Mouse (Mus musculus): Measurements from ENCODE around the gene Itga7.
"Not testable (repeated sequence)": the region's sequence is repeated elsewhere in the genome, so short reads cannot be mapped to it uniquely, and the experiment has no call there.

Gene Itga7

DNA sequence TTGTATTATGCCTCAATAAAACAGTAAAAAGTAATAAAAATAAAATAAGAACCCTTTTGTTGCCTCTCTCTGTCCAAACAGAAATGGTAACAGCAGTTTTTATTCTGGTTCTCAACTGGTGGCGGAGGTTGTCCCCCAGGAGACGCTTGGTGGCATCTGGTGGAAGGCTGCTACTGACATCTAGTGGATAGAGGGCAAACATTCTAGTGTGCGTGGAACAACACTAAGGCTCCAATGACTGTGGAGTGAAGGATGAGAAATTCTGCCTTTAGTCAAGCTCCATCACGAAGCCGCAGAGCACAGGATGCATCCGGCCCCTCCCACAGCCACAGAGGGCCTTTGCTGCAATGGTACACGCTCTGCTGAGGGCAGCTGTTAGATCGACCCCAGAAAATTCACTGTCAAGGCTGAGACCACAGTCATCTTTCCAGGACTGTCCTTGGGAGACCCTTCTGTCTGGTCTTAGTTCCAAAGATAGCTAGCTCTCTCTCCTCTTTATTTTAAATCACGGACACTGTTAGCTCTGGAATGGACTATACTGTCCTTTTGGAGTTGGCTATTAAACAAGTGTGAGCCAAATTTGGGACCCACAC, 44.0 kb downstream of the Itga7 start:
- in situ Hi-C loops (cut with MboI; ENCODE audit: low sequenced_read_pairs): no loop called here

GRCm38 (mm10) chr10:128980644-128981365, 47.2 kb downstream of the Itga7 start:
- in situ Hi-C loops (cut with MboI; ENCODE audit: low sequenced_read_pairs): no loop called here

DNA sequence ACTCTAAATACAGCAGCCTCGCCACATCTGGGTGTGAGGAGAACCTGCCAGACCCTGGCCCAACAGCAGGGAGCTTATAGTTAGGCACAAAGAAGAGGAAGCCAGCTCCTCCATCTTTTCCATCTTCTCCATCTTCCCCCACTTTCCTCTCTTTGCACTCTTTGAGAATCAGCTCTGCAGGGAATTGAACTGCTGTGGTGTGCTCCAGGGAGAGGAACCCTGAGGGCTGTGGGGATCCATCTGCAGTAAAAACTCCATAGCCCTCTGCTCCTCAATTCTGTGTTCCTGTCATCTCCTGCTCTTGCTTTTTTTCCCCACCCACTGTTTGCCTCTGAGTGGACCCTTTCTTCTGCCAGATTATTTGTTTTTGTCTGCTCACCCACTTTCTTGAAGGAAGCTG, 55.5 kb downstream of the Itga7 start, which contains the start of gene Olfr9:
Gene Olfr9, plus strand, starts transcription at position 301 of the 400 bp plus-strand sequence.
- in situ Hi-C loops (cut with MboI; ENCODE audit: low sequenced_read_pairs): not testable (repeated sequence)

GRCm38 (mm10) chr10:128990129-128990850, 56.7 kb downstream of the Itga7 start:
- in situ Hi-C loops (cut with MboI; ENCODE audit: low sequenced_read_pairs): not testable (repeated sequence)

- in situ Hi-C loops (cut with MboI; ENCODE audit: low sequenced_read_pairs): no loop called here
These were observed 57.4 kb downstream of the Itga7 start for GRCm38 (mm10) chr10:128990994-128991393.

- in situ Hi-C loops (cut with MboI; ENCODE audit: low sequenced_read_pairs): no loop called here
These were observed 62.2 kb downstream of the Itga7 start for GRCm38 (mm10) chr10:128995796-128996195.

GRCm38 (mm10) chr10:128996523-128997040, 63.0 kb downstream of the Itga7 start:
- in situ Hi-C loops (cut with MboI; ENCODE audit: low sequenced_read_pairs): no loop called here

GRCm38 (mm10) chr10:129004032-129004920, 70.7 kb downstream of the Itga7 start:
- in situ Hi-C loops (cut with MboI; ENCODE audit: low sequenced_read_pairs): no loop called here

Data from CH12F3 (cell line).